ENCODE assay signal across 34 mouse cellular contexts in genomic region chr16:36203846-36204245, GRCm38 (mm10). TPM values are rescaled to one million over a fixed set of nuclear protein-coding genes. Genes with fewer than 3 reads are reported as not detected.
DNase-seq lines count a peak whose midpoint lies in the region; ATAC-seq lines count a peak whose summit lies in the region.
"Had no signal": no experiment of that assay in that cellular context is flagged by ENCODE, and none has a peak within 500 bp of the region (broad histone marks: within the 10 kb centered on the region; RNA-seq: fewer than 3 reads in every experiment).

No protein-coding gene starts in this region.

- no peak overlapping the region for H3K27ac ChIP-seq in midbrain, embryonic 16.5 days (ENCODE audit: low read length)
- H3K27ac ChIP-seq in intestine, embryonic 16.5 days (ENCODE audit: low read length), result no peak overlapping the region
- H3K27ac ChIP-seq: embryonic facial prominence, embryonic 15.5 days; forebrain, embryonic 12.5 days; heart, embryonic 15.5 days; hindbrain, embryonic 12.5 days; hindbrain, postnatal 0 days; intestine, embryonic 15.5 days; layer of hippocampus, adult 2 months; liver, embryonic 14.5 days; lung, embryonic 15.5 days; midbrain, embryonic 10.5 days had no signal

- intact Hi-C loops in left cerebral cortex, postnatal 4 days (cut with DNase I), result no loop called here
- intact Hi-C loops in left cerebral cortex, postnatal 36 days (cut with DNase I), result no loop called here

- H3K4me1 ChIP-seq in midbrain, embryonic 16.5 days (ENCODE audit: control insufficient read depth, insufficient read depth, low read length), result no peaks in the 10 kb centered on the region
- no peaks in the 10 kb centered on the region for H3K4me1 ChIP-seq in intestine, embryonic 16.5 days (ENCODE audit: control insufficient read depth, insufficient read depth, low read length)
- H3K4me1 ChIP-seq: embryonic facial prominence, embryonic 15.5 days; forebrain, embryonic 12.5 days; heart, embryonic 15.5 days; hindbrain, embryonic 12.5 days; intestine, embryonic 15.5 days; lung, embryonic 15.5 days had no signal

- peak; percentile 4 for DNase-seq in gastrocnemius, postnatal 10 days
- DNase-seq in gastrocnemius, postnatal 25 days, result no peak
- DNase-seq in left cerebral cortex, postnatal 4 days, result peak; percentile 2
- no peak for DNase-seq in left cerebral cortex, postnatal 36 days (ENCODE audit: low spot score in 2 of 2)
- DNase-seq in kidney, adult 9 months, result peak; percentile 66
- peak; percentile 66 to 76 for DNase-seq in kidney, postnatal 25 days
- DNase-seq: adrenal gland, postnatal 25 days; cerebellum, adult 8-10 months; forebrain, postnatal 0 days; liver had no signal

- no peak overlapping the region for H3K9ac ChIP-seq in midbrain, embryonic 16.5 days (ENCODE audit: low read depth, low read length)
- no peak overlapping the region for H3K9ac ChIP-seq in intestine, embryonic 16.5 days (ENCODE audit: low read depth, low read length)
- H3K9ac ChIP-seq: embryonic facial prominence, embryonic 15.5 days; forebrain, embryonic 12.5 days; forebrain, postnatal 0 days; heart, embryonic 15.5 days; hindbrain, embryonic 12.5 days; intestine, embryonic 15.5 days; liver, embryonic 14.5 days; lung, embryonic 15.5 days had no signal

- no peak for ATAC-seq in midbrain, embryonic 16.5 days
- ATAC-seq in intestine, embryonic 16.5 days, result no peak
- ATAC-seq: CD4-positive, CD25-positive, alpha-beta regulatory T cell, adult 4 months; forebrain, postnatal 0 days; hindbrain, postnatal 0 days; intestine, embryonic 15.5 days had no signal

- no peaks in the 10 kb centered on the region for H3K9me3 ChIP-seq in midbrain, embryonic 16.5 days (replicated peaks; ENCODE audit: control insufficient read depth, low read length, poor library complexity, severe bottlenecking)
- no peaks in the 10 kb centered on the region for H3K9me3 ChIP-seq in intestine, embryonic 16.5 days (ENCODE audit: control insufficient read depth, low read length)
- H3K9me3 ChIP-seq: embryonic facial prominence, embryonic 15.5 days; forebrain, embryonic 12.5 days; heart, embryonic 15.5 days; hindbrain, embryonic 12.5 days; intestine, embryonic 15.5 days; lung, embryonic 15.5 days; midbrain, embryonic 10.5 days had no signal

- no peak overlapping the region for H3K4me3 ChIP-seq in midbrain, embryonic 16.5 days (ENCODE audit: low read depth, low read length)
- H3K4me3 ChIP-seq in intestine, embryonic 16.5 days (ENCODE audit: low read length), result no peak overlapping the region
- H3K4me3 ChIP-seq: embryonic facial prominence, embryonic 15.5 days; forebrain, embryonic 12.5 days; heart, embryonic 15.5 days; hindbrain, embryonic 12.5 days; intestine, embryonic 15.5 days; layer of hippocampus, adult 2 months; lung, embryonic 15.5 days; midbrain, embryonic 10.5 days had no signal

- H3K36me3 ChIP-seq in midbrain, embryonic 16.5 days (ENCODE audit: control insufficient read depth, insufficient read depth, low read length), result no peaks in the 10 kb centered on the region
- H3K36me3 ChIP-seq in intestine, embryonic 16.5 days (ENCODE audit: control insufficient read depth, insufficient read depth, low read length), result no peaks in the 10 kb centered on the region
- H3K36me3 ChIP-seq: embryonic facial prominence, embryonic 15.5 days; forebrain, embryonic 12.5 days; heart, embryonic 15.5 days; hindbrain, embryonic 12.5 days; intestine, embryonic 15.5 days; lung, embryonic 15.5 days; midbrain, embryonic 10.5 days had no signal

- WGBS in midbrain, embryonic 16.5 days, result 86% methylated on average over 5 of the region's 5 CpGs
- WGBS in intestine, embryonic 16.5 days, result 60% methylated on average over 5 of the region's 5 CpGs

- no peaks in the 10 kb centered on the region for H3K27me3 ChIP-seq in midbrain, embryonic 16.5 days (ENCODE audit: control insufficient read depth, insufficient read depth, low read depth, low read length)
- H3K27me3 ChIP-seq in intestine, embryonic 16.5 days (replicated peaks; ENCODE audit: control insufficient read depth, insufficient read depth, low read length), result no peaks in the 10 kb centered on the region
- H3K27me3 ChIP-seq: embryonic facial prominence, embryonic 15.5 days; forebrain, embryonic 12.5 days; heart, embryonic 15.5 days; hindbrain, embryonic 12.5 days; intestine, embryonic 15.5 days; lung, embryonic 15.5 days had no signal

- H3K4me2 ChIP-seq in midbrain, embryonic 16.5 days (ENCODE audit: low read length), result no peak overlapping the region
- no peak overlapping the region for H3K4me2 ChIP-seq in intestine, embryonic 16.5 days (ENCODE audit: low read depth, low read length)
- H3K4me2 ChIP-seq: embryonic facial prominence, embryonic 15.5 days; forebrain, embryonic 12.5 days; heart, embryonic 15.5 days; hindbrain, embryonic 12.5 days; intestine, embryonic 15.5 days; lung, embryonic 15.5 days had no signal

RNA-seq across cellular contexts. Expression of gene Gm5416, which starts 6.4 kb away (rescaled TPM):
- not detected for total RNA-seq in gastrocnemius, postnatal 10 days (2021)
- total RNA-seq in gastrocnemius, postnatal 25 days (2021), result not detected
- total RNA-seq in left cerebral cortex, postnatal 4 days (2021), result not detected
- total RNA-seq in left cerebral cortex, postnatal 36 days (2021), result not detected
- polyA plus RNA-seq in midbrain, embryonic 16.5 days (2015; fragmentation: Nextera tagmentation; extraction: Ambion mirVana), result not detected in 2 replicates
- not detected in 2 replicates for polyA plus RNA-seq in intestine, embryonic 16.5 days (2015; fragmentation: Nextera tagmentation; extraction: Ambion mirVana)
- total RNA-seq: adrenal gland, postnatal 25 days; forebrain, postnatal 0 days; gastrocnemius, adult 8-10 months; granulocyte monocyte progenitor cell, adult 5-6 weeks; heart, postnatal 25 days; hindbrain, postnatal 0 days; layer of hippocampus, adult 2 months; layer of hippocampus, postnatal 14 days; left cerebral cortex, adult 8-10 months; megakaryocyte progenitor cell, adult 5-6 weeks; monocyte, adult 5-6 weeks had no signal
- polyA plus RNA-seq: CD4-positive, CD25-positive, alpha-beta regulatory T cell, adult 4 months; embryonic facial prominence, embryonic 15.5 days; forebrain, embryonic 12.5 days; forebrain, postnatal 0 days; heart, embryonic 15.5 days; hindbrain, embryonic 12.5 days; hindbrain, postnatal 0 days; intestine, embryonic 15.5 days; limb, embryonic 11.5 days; lung, embryonic 15.5 days; midbrain, embryonic 10.5 days; neural tube, embryonic 14.5 days; stomach, embryonic 14.5 days had no signal

RNA-seq across cellular contexts. Expression of gene 2010005H15Rik, which starts 17.4 kb away (rescaled TPM):
- total RNA-seq in gastrocnemius, postnatal 10 days (2021), result 1 to 10 TPM in 1 of 2 experiments, not detected in 1; 1.3 TPM
- not detected for total RNA-seq in gastrocnemius, postnatal 25 days (2021)
- not detected for total RNA-seq in left cerebral cortex, postnatal 4 days (2021)
- total RNA-seq in left cerebral cortex, postnatal 36 days (2021), result not detected
- polyA plus RNA-seq in midbrain, embryonic 16.5 days (2015; fragmentation: Nextera tagmentation; extraction: Ambion mirVana), result not detected in 2 replicates
- 0.39 and 1.2 TPM in 2 replicates for polyA plus RNA-seq in intestine, embryonic 16.5 days (2015; fragmentation: Nextera tagmentation; extraction: Ambion mirVana)
- total RNA-seq: gastrocnemius, adult 8-10 months; granulocyte monocyte progenitor cell, adult 5-6 weeks; heart, postnatal 25 days; hindbrain, postnatal 0 days; layer of hippocampus, adult 2 months; layer of hippocampus, postnatal 14 days; left cerebral cortex, adult 8-10 months; megakaryocyte progenitor cell, adult 5-6 weeks; monocyte, adult 5-6 weeks had no signal
- polyA plus RNA-seq: forebrain, embryonic 12.5 days; forebrain, postnatal 0 days; heart, embryonic 15.5 days; hindbrain, embryonic 12.5 days; limb, embryonic 11.5 days; midbrain, embryonic 10.5 days; neural tube, embryonic 14.5 days; stomach, embryonic 14.5 days; testis, adult 2 months had no signal

RNA-seq across cellular contexts. Expression of gene Gm5483, which starts 19.8 kb away (rescaled TPM):
- total RNA-seq in gastrocnemius, postnatal 10 days (2021), result 10 to 100 TPM in 1 of 2 experiments, not detected in 1; 11.8 TPM
- total RNA-seq in gastrocnemius, postnatal 25 days (2021), result not detected
- under 1 TPM in 1 of 2 experiments, not detected in 1; 0.26 TPM for total RNA-seq in left cerebral cortex, postnatal 4 days (2021)
- total RNA-seq in left cerebral cortex, postnatal 36 days (2021), result not detected
- polyA plus RNA-seq in midbrain, embryonic 16.5 days (2015; fragmentation: Nextera tagmentation; extraction: Ambion mirVana), result 0.67 TPM in 1 of 2 replicates, not detected in the other
- polyA plus RNA-seq in intestine, embryonic 16.5 days (2015; fragmentation: Nextera tagmentation; extraction: Ambion mirVana), result 1.6 and 2.4 TPM in 2 replicates
- total RNA-seq: adrenal gland, postnatal 25 days; gastrocnemius, adult 8-10 months; heart, postnatal 25 days; hindbrain, postnatal 0 days; layer of hippocampus, adult 2 months; layer of hippocampus, postnatal 14 days; left cerebral cortex, adult 8-10 months; monocyte, adult 5-6 weeks had no signal
- polyA plus RNA-seq: CD4-positive, CD25-positive, alpha-beta regulatory T cell, adult 4 months; limb, embryonic 11.5 days; midbrain, embryonic 10.5 days; neural tube, embryonic 14.5 days; testis, adult 2 months had no signal

RNA-seq across cellular contexts. Expression of gene Stfa2l1, which starts 47.2 kb away (rescaled TPM):
- 1 to 10 TPM in 1 of 2 experiments, not detected in 1; 7.2 TPM for total RNA-seq in gastrocnemius, postnatal 10 days (2021)
- not detected for total RNA-seq in gastrocnemius, postnatal 25 days (2021)
- not detected for total RNA-seq in left cerebral cortex, postnatal 4 days (2021)
- total RNA-seq in left cerebral cortex, postnatal 36 days (2021), result not detected
- 0.51 TPM in 1 of 2 replicates, not detected in the other for polyA plus RNA-seq in midbrain, embryonic 16.5 days (2015; fragmentation: Nextera tagmentation; extraction: Ambion mirVana)
- polyA plus RNA-seq in intestine, embryonic 16.5 days (2015; fragmentation: Nextera tagmentation; extraction: Ambion mirVana), result 1.1 TPM in 1 of 2 replicates, not detected in the other
- total RNA-seq: adrenal gland, postnatal 25 days; forebrain, postnatal 0 days; gastrocnemius, adult 8-10 months; granulocyte monocyte progenitor cell, adult 5-6 weeks; heart, postnatal 25 days; hindbrain, postnatal 0 days; layer of hippocampus, adult 2 months; layer of hippocampus, postnatal 14 days; left cerebral cortex, adult 8-10 months; monocyte, adult 5-6 weeks had no signal
- polyA plus RNA-seq: CD4-positive, CD25-positive, alpha-beta regulatory T cell, adult 4 months; forebrain, embryonic 12.5 days; forebrain, postnatal 0 days; hindbrain, embryonic 12.5 days; limb, embryonic 11.5 days; midbrain, embryonic 10.5 days; neural tube, embryonic 14.5 days had no signal

Comparison
In these comparisons a context has a peak if more than half of its experiments do, and no peak if none do; other contexts are left out.
1. DNase-seq: peak in gastrocnemius, postnatal 10 days (single experiment), left cerebral cortex, postnatal 4 days (single experiment), kidney, adult 9 months (single experiment) and kidney, postnatal 25 days (2 of 2); none in gastrocnemius, postnatal 25 days (single experiment) and left cerebral cortex, postnatal 36 days (0 of 2).